Mouse (Mus musculus) ES-E14 (cell line): Measurements from ENCODE around the gene Apol10a. TPM values are rescaled to one million over a fixed set of nuclear protein-coding genes. Genes with fewer than 3 reads are reported as not detected.
"Not testable (repeated sequence)": the region's sequence is repeated elsewhere in the genome, so short reads cannot be mapped to it uniquely, and the experiment has no call there.

ENCODE experiments used
- DNase-seq: peaks from one replicate; pipeline ENCODE4 v3.0.0-alpha.2; 2013; ENCODE audit warnings: low read depth, low spot score
- H3K27ac ChIP-seq: 2 replicates; pipeline ENCODE4 v1.5.1; 2012; ENCODE audit warnings: low read depth, mild to moderate bottlenecking, low read length, moderate library complexity, mixed read lengths; ENCODE audit not compliant: poor library complexity, insufficient read depth, severe bottlenecking
- H3K36me3 ChIP-seq: 2 replicates; pipeline ENCODE4 v1.6.1; 2012; ENCODE audit warnings: mild to moderate bottlenecking, low read length, moderate library complexity, mixed read lengths; ENCODE audit not compliant: control insufficient read depth, poor library complexity, insufficient read depth, severe bottlenecking
- H3K4me1 ChIP-seq, 2 experiments: fragments of 150-350 bp in 1 of 2; sonication (generic) in 1 of 2; 2 replicates each; pipeline ENCODE4 v1.6.1; 2012; ENCODE audit warnings: low read length in 2 of 2, mild to moderate bottlenecking in 1 of 2, mixed read lengths in 1 of 2; ENCODE audit not compliant: control insufficient read depth in 2 of 2, insufficient read depth in 2 of 2, poor library complexity in 1 of 2
- H3K4me3 ChIP-seq, 2 experiments: fragments of 150-350 bp in 1 of 2; sonication (generic) in 1 of 2; 2 replicates each; pipeline ENCODE4 v1.5.1; 2012; ENCODE audit warnings: low read length in 2 of 2, low read depth in 1 of 2, mild to moderate bottlenecking in 1 of 2, mixed read lengths in 1 of 2; ENCODE audit not compliant: insufficient read depth in 1 of 2, poor library complexity in 1 of 2, severe bottlenecking in 1 of 2
- H3K9ac ChIP-seq: 2 replicates; pipeline ENCODE4 v1.6.1; 2012; ENCODE audit warnings: low read depth, mild to moderate bottlenecking, low read length, mixed read lengths; ENCODE audit not compliant: poor library complexity, insufficient read depth, severe bottlenecking
- H3K9me3 ChIP-seq: fragments of 150-350 bp; sonication (generic); 2 replicates; pipeline ENCODE4 v1.6.1; 2012; ENCODE audit warnings: low read depth, mild to moderate bottlenecking, low read length; ENCODE audit not compliant: control insufficient read depth, insufficient read depth
- CHD2 ChIP-seq: IDR thresholded peaks from 2 replicates; pipeline ENCODE4 v1.6.1; 2014; ENCODE audit warnings: mild to moderate bottlenecking, low read depth, low read length, inconsistent platforms
- HCFC1 ChIP-seq: IDR thresholded peaks from 2 replicates; pipeline ENCODE4 v1.6.1; 2012; ENCODE audit warnings: low read length, inconsistent platforms, borderline replicate concordance; ENCODE audit not compliant: insufficient read depth
- MAFK ChIP-seq: IDR thresholded peaks from 2 replicates; pipeline ENCODE4 v1.6.1; 2014; ENCODE audit warnings: mild to moderate bottlenecking, low read depth, low read length, inconsistent platforms; ENCODE audit not compliant: insufficient read depth
- ZNF384 ChIP-seq: IDR thresholded peaks from 2 replicates; pipeline ENCODE4 v1.6.1; 2012; ENCODE audit warnings: low read depth, low read length, inconsistent platforms
- in situ Hi-C, 2 experiments: fragments of 600-800 bp; cut with MboI; formaldehyde crosslinking; loops; one replicate each; pipeline ENCODE4 v1.15.1; 2025; ENCODE audit warnings: low sequenced_read_pairs in 2 of 2, inconsistent platforms in 1 of 2; ENCODE audit not compliant: unreplicated experiment in 2 of 2
- total RNA-seq: library from RNA; depleted of rRNA; stranded (reverse); fragments of 300-350 nt; gene quantifications from 2 replicates; pipeline ENCODE4 v1.2.3, GENCODE M21; 2012

Gene Apol10a
- total RNA-seq, 1 experiment = not detected

- H3K9ac ChIP-seq = no peak overlapping the region
- no peak overlapping the region for H3K27ac ChIP-seq
- no peaks in the 10 kb centered on the region for H3K36me3 ChIP-seq
- H3K4me1 ChIP-seq = no peaks in the 10 kb centered on the region
- TF ChIP-seq HCFC1 (no peak), CHD2 (no peak), MAFK (no peak), ZNF384 (no peak)
- DNase-seq = no peak
- no peak overlapping the region for H3K4me3 ChIP-seq
- H3K9me3 ChIP-seq = no peaks in the 10 kb centered on the region
- in situ Hi-C loops = no loop called here
Measured at GRCm38 (mm10) chr15:77482140-77482794, 5.4 kb downstream of the Apol10a start.

DNA sequence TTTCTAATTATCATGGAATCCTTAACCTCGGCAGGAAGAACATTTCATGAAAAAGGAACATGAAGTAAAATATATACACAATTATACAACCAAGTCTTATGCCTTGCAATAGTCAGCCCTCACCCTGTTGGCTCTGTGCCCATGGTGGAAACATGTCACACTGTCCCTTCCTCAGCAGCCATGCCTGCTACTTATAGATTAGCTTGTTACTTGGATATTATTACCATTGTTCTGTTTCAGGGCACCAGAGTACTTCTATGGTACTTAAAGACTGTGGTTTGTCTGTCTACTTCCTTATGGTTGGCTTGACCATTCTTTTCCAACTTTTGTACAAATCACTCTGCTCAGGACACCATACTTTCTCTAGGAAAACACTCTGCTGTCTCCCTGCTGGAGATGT is 16.3 kb downstream of the Apol10a start:
- H3K4me3 ChIP-seq, H3K9me3 ChIP-seq, DNase-seq, H3K36me3 ChIP-seq, H3K27ac ChIP-seq, H3K4me1 ChIP-seq, H3K9ac ChIP-seq, in situ Hi-C loops: not testable (repeated sequence)

DNA sequence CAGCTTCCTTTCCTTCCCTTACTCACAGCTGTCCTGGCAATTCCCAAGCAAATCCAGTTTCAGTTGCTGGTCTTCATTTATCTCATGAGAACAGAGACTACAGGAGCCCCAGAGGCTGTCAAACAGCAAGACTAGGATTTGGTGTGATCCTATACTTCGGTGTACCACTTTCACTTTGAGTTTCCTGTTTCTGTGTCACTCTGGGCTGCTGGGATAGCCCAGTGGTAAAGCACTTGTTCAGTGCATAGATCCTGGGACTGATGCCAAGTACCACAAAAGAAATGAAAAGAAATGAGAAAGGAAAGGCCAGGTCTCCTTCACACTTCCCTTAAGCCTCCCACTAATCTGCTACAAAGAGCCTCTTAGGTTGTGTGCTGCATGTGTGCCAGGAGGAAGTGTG is 17.8 kb downstream of the Apol10a start:
- in situ Hi-C loops, H3K9me3 ChIP-seq, H3K36me3 ChIP-seq, H3K4me3 ChIP-seq, DNase-seq, H3K9ac ChIP-seq, H3K4me1 ChIP-seq, H3K27ac ChIP-seq: not testable (repeated sequence)

- H3K36me3 ChIP-seq, H3K27ac ChIP-seq, H3K4me3 ChIP-seq, in situ Hi-C loops, DNase-seq, H3K4me1 ChIP-seq, H3K9ac ChIP-seq, H3K9me3 ChIP-seq: not testable (repeated sequence)
Measured at GRCm38 (mm10) chr15:77507966-77508365, 31.1 kb downstream of the Apol10a start, which contains the start of gene Apol11a. Gene Apol11a, plus strand, starts transcription at chr15:77508271.

DNA sequence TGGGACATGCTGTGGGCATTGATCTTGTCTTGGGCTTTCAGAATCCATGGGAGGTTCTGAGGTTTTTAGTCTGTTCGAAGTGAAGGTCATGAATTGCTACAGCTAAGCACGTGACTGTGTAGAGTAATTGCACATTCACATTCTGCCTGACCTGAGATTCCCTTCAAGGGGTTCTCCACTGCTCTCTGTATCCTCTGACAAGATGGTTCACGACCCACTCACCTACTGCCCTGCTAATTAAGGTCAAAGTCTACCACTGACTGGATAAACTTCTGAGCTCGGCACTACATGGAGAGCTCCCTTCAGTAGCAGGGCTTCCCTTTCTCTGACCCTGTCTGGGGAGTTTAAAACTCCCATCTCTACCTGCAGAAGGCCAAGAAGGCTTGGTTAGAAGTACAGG is 43.7 kb downstream of the Apol10a start:
- H3K4me1 ChIP-seq, H3K4me3 ChIP-seq, H3K9ac ChIP-seq, H3K36me3 ChIP-seq, H3K27ac ChIP-seq, in situ Hi-C loops, H3K9me3 ChIP-seq, DNase-seq: not testable (repeated sequence)

- H3K9me3 ChIP-seq, H3K4me1 ChIP-seq, in situ Hi-C loops, H3K36me3 ChIP-seq, H3K27ac ChIP-seq, H3K9ac ChIP-seq, H3K4me3 ChIP-seq: not testable (repeated sequence)
- peak; percentile 44 for DNase-seq
Measured at GRCm38 (mm10) chr15:77523186-77523843, 46.5 kb downstream of the Apol10a start.
